Mouse (Mus musculus): Measurements from ENCODE around the gene Plk5.

GRCm38 (mm10) chr10:80377716-80378115 lies 21.5 kb downstream of the Plk5 start:
- TF ChIP-seq POLR2A (IDR thresholded peaks at IDR 0.05; ENCODE audit: extremely low read depth, insufficient read depth, low read length) (no peak), CTCF (IDR thresholded peaks at IDR 0.05; ENCODE audit: low read depth, low read length) (peak; percentile 78)
